Mouse (Mus musculus): ENCODE data around the gene Olfr237-ps1. TPM values are rescaled to one million over a fixed set of nuclear protein-coding genes. Genes with fewer than 3 reads are reported as not detected.

The Olfr237-ps1 gene
- polyA plus RNA-seq, 1 experiment from 2014 or later: not detected

Other genes with a start within 250 kb of the Olfr237-ps1 start
- not detected in 2 replicates for gene Olfr447, start 237.7 kb upstream of the Olfr237-ps1 start, polyA plus RNA-seq (2016; fragmentation: Nextera tagmentation; extraction: Ambion mirVana)
- not detected in 2 replicates for gene Olfr446, start 225.2 kb upstream of the Olfr237-ps1 start, polyA plus RNA-seq (2016; fragmentation: Nextera tagmentation; extraction: Ambion mirVana)
- not detected in 2 replicates for gene Olfr444, start 197.5 kb upstream of the Olfr237-ps1 start, polyA plus RNA-seq (2016; fragmentation: Nextera tagmentation; extraction: Ambion mirVana)
- gene Olfr441, start 40.2 kb upstream of the Olfr237-ps1 start, polyA plus RNA-seq (2016; fragmentation: Nextera tagmentation; extraction: Ambion mirVana): not detected in 2 replicates
- gene Olfr437, start 16.7 kb downstream of the Olfr237-ps1 start, polyA plus RNA-seq (2016; fragmentation: Nextera tagmentation; extraction: Ambion mirVana): not detected in 2 replicates
- gene Olfr13, start 25.6 kb downstream of the Olfr237-ps1 start, polyA plus RNA-seq (2016; fragmentation: Nextera tagmentation; extraction: Ambion mirVana): not detected in 2 replicates
- gene Olfr435, start 50.6 kb downstream of the Olfr237-ps1 start, polyA plus RNA-seq (2016; fragmentation: Nextera tagmentation; extraction: Ambion mirVana): not detected in 2 replicates
- not detected in 2 replicates for gene Olfr434, start 66.5 kb downstream of the Olfr237-ps1 start, polyA plus RNA-seq (2016; fragmentation: Nextera tagmentation; extraction: Ambion mirVana)
- not detected in 2 replicates for gene Olfr47, start 85.0 kb downstream of the Olfr237-ps1 start, polyA plus RNA-seq (2016; fragmentation: Nextera tagmentation; extraction: Ambion mirVana)
- gene Arhgef5, start 119.0 kb downstream of the Olfr237-ps1 start, polyA plus RNA-seq (2016; fragmentation: Nextera tagmentation; extraction: Ambion mirVana): 6.9 and 8.1 TPM in 2 replicates
- not detected in 2 replicates for gene Nobox, start 163.0 kb downstream of the Olfr237-ps1 start, polyA plus RNA-seq (2016; fragmentation: Nextera tagmentation; extraction: Ambion mirVana)

All from limb, embryonic 10.5 days (tissue).